Mouse (Mus musculus) mature B cell (primary cell): ENCODE measurements around the gene Mme.

ENCODE experiments used
- in situ Hi-C: fragments of 300-500 bp; cut with MboI; formaldehyde crosslinking; loops from 2 replicates; pipeline ENCODE4 v1.14.3; 2019

The Mme gene

DNA sequence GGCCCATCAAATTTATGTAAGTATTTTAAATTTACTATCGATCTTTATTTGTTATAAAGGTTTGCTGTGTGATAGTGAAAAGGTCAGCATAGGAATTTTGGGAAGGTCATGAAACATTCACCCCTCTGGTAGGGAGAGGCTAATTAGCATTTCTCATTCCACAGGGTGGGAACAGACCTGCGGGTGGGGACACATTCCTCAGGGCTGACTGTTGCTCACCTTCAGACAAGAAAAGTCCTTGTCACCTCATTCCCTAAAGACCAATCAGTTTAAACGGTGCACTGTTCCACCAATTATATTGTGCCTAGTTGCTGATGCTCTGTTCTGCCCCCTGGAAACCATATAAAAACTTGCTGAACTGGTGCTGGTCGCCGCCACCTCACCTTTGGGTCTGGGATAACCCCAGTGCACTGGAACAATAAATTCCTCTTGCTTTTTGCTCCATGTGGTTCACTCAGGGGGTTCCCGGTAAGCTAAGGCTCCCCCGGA lies at the start of gene Mme:
Gene Mme (plus strand): TSS at position 439 of the 489 bp plus-strand sequence.
- in situ Hi-C loops = no loop called here

GRCm38 (mm10) chr3:63196565-63196964 lies 44.8 kb upstream of the Mme start:
- in situ Hi-C loops = no loop called here

DNA sequence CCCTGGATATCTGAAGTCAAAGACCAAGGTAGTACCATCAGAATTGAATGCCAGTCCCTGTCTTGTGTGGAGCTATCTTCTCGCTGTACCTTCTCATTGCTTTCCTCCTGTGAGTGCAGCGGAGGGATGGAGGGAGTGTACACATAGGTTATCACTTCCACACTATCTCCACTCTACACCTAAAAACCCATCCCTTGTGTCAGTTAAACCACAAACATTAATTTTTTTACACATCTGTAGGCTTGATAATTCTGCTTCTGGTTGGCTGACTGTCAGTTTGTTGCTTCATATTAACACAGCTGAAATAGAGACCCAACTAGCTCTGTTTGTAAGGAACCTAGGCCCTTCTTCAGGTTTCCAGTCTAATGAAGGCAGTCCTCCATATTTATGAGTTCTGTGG lies 43.3 kb upstream of the Mme start:
- in situ Hi-C loops = no loop called here

GRCm38 (mm10) chr3:63221867-63222591 lies 19.3 kb upstream of the Mme start:
- in situ Hi-C loops = no loop called here

GRCm38 (mm10) chr3:63223676-63224075 lies 17.7 kb upstream of the Mme start:
- in situ Hi-C loops = no loop called here

DNA sequence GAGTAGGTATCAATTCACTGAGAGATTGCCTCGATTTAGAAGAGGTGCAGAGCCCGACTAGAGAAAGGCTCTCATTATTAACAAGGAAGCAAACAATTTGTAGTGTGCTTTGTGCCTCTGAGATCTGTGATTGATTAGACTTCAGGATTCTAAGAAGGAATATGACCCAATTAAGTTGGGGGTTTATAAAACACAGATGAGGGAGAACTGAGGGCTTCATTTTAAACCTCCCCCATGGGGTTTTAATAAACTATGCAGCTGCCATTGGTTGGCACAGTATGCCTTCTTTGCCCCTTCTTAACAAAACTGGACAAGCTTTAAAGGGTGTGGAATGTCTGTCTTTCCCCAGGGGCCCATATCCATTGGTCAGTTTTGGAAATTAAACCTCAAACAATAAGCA lies 5.4 kb upstream of the Mme start:
- in situ Hi-C loops = no loop called here

DNA sequence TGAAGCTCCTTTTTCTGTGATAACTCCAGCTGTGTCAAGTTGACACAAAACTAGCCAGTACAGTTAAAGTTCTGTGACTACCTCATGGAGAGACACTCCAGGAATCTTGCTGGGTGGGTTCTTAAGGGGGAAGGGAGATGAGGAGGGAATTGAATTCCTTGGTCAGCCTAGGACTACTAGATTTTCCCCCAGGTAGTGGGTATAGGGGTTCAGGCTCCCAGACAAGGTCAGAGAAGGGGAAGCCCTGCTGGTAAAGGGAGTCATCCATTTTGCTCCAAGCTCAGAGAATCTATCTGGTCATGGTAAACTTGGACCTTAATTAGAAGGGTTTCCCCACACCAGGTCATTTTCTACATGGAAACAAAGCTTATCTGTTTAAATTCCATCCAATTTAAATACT lies 2.4 kb downstream of the Mme start:
- in situ Hi-C loops = no loop called here

GRCm38 (mm10) chr3:63272091-63272490 lies 30.8 kb downstream of the Mme start:
- in situ Hi-C loops = no loop called here

GRCm38 (mm10) chr3:63294316-63294715 lies 53.0 kb downstream of the Mme start:
- in situ Hi-C loops = no loop called here

DNA sequence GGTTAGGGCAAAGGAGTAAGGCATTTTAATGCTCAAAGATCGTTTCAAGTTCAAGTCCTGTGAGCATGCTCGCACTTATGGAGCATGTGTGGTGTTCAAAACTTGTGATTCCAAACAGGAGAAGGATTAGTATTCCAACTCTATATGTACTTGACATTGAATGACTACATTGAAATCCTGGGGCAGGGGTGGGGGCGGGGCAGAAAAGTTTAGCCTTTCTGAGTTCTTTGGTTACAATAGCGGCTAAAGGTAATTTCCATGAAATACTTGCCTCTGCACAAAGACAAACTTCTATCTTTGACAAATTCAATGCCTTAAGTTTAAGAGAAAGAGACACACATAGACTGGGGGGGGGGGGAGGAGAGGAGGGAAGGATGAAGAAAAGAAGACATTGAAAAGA lies 53.5 kb downstream of the Mme start:
- in situ Hi-C loops = no loop called here

GRCm38 (mm10) chr3:63295237-63295636 lies 53.9 kb downstream of the Mme start:
- in situ Hi-C loops = no loop called here

DNA sequence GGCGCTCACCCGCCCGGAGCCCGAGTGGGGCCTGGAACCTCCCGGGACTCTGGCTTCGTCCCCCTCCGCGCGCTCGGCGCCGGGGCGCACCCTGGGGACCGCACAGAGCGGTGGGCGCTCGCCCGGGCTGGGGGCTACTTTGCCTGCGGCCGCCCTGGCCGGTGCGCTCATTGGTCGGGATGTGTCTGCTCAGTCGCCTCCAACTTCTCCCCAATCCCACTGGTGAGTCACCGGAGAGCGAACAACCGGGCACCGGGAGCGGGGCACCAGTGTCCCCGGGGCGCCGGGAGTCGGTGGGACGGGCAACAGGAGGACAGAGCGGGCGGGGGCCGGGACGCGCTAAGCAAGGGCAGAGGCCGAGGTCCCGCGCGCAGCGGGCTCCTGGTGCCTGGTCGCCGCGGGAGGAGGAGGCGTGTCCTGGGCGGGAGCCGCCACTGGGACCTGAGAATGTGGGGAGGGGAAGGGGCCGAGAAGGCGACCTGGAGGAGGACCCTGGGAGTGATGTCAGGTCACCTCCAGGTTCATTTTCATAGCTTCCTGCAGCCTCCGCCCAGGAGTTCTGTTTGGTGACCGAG lies 54.4 kb downstream of the Mme start:
- in situ Hi-C loops = no loop called here

- in situ Hi-C loops = no loop called here
Observed at GRCm38 (mm10) chr3:63296411-63296810, 55.1 kb downstream of the Mme start.

- in situ Hi-C loops = no loop called here
Observed at GRCm38 (mm10) chr3:63297787-63298186, 56.5 kb downstream of the Mme start.

GRCm38 (mm10) chr3:63315211-63315760 lies 73.9 kb downstream of the Mme start:
- in situ Hi-C loops = no loop called here

- in situ Hi-C loops = no loop called here
Observed at GRCm38 (mm10) chr3:63317496-63317895, 76.2 kb downstream of the Mme start.

GRCm38 (mm10) chr3:63325615-63326014 lies 84.3 kb downstream of the Mme start:
- in situ Hi-C loops = no loop called here

DNA sequence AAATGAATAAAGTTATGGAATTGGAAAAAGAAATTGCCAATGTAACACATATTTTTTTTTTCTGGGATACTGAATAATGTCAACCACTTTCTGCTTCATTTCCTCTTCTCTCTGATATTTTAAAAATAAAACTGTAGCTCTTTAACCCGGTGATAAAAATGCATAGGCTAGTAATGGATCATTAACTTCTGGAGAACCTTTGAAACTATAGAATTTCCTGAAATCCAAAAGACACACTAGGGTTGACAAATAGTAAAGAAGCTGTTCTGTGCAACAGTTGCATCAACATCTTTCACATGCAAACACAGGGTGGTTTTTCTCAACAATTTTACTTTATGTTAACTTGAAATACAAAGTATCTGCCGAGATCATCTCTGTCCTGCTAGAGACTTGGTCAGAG lies 98.8 kb downstream of the Mme start:
- in situ Hi-C loops = no loop called here

- in situ Hi-C loops = no loop called here
Observed at GRCm38 (mm10) chr3:63340546-63340945, 99.2 kb downstream of the Mme start.

DNA sequence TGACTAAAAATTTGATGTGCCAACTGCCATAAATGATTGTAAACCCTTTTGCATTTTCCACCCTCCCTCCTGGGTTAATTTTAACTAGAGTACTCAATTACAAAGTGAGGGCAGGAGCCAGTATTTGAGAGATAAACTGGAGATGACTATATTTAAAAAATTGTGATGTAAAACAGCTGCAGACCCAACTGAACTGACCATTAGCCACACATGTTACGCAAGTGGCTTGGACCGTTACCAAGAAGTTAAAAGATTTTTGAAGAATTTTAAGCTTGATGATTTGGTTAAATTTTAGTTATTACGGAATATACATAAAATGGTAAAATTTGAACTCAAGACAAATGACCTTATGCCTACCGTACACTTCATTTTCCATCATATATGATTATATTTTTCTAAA lies 100.1 kb downstream of the Mme start:
- in situ Hi-C loops = no loop called here

GRCm38 (mm10) chr3:63344998-63345397 lies 103.7 kb downstream of the Mme start:
- in situ Hi-C loops = no loop called here

GRCm38 (mm10) chr3:63348893-63349426 lies 107.6 kb downstream of the Mme start:
- in situ Hi-C loops = no loop called here

GRCm38 (mm10) chr3:63350242-63350641 lies 108.9 kb downstream of the Mme start:
- in situ Hi-C loops = no loop called here
